Mouse (Mus musculus): ENCODE results near the gene Pomc.
A peak's percentile ranks its signal among the peaks of the same experiment; 100 is the strongest.
"Not testable (repeated sequence)": the region's sequence is repeated elsewhere in the genome, so short reads cannot be mapped to it uniquely, and the experiment has no call there.

Pomc gene

DNA sequence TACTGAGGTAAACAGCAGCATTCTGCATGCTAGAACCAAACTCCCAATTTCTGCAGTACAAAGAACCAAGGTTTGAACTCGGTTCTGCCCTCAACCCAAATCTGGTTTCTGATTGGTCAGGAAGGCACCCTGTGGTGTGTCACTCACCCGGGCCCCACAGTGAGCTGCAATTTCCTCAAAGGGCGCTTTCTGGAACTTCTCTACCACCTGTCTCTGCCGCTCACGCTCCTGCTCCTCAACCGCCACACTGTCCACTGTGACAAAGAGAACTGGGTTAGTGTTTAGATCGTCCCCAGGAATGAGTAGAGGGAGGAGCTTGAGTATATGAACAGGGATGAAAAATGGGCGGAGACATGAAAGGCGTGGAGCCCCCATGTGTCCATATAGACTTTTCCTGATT, 13.6 kb downstream of the Pomc start:
- DNase-seq (ENCODE audit: low spot score in 2 of 2), result no peak

GRCm38 (mm10) chr12:3973169-3973568, 18.4 kb downstream of the Pomc start:
- DNase-seq (ENCODE audit: low spot score in 2 of 2), result not testable (repeated sequence)

DNA sequence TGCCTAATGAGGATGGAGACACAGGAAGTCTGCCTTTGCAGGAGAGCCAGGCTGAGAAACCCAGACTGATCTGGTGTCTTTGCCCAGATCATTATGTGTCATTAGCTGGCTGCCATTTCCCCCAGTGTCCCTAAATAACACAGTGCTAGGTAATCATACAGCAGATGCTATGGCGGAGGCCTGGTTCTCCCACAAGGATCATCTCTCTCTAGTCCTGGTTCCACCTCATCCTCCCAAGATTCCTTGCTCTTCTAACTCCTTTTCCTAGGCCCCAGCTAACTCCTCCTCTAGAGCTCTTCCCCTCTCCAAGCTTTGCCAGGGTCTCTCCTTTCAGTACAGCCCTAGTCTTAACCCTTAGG, 26.2 kb downstream of the Pomc start:
- no peak for DNase-seq (ENCODE audit: low spot score in 2 of 2)

- DNase-seq (ENCODE audit: low spot score in 2 of 2), result peak; percentile 55 to 83
These were observed 26.8 kb downstream of the Pomc start for GRCm38 (mm10) chr12:3981350-3982131.

DNA sequence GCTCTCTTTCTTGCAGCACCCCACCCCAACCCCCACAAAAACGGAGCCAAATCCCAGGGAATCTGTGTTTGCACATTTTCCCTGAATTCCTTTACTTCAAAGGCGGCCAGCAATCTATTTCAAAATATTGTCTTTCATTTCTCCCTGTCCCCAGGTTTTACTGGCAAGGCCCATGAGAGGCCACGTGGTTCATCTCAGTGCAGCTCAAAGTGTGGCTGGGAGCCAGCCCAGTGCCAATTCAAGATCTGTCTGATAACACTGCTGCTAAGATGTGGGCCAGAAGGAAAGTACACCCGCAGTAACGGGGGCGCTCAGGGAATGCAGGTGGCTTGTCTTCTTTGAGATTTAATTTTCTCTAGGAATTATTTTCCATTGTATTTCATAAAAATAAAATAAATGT, 27.5 kb downstream of the Pomc start:
- DNase-seq (ENCODE audit: low spot score in 2 of 2), result peak; percentile 38 to 52

DNA sequence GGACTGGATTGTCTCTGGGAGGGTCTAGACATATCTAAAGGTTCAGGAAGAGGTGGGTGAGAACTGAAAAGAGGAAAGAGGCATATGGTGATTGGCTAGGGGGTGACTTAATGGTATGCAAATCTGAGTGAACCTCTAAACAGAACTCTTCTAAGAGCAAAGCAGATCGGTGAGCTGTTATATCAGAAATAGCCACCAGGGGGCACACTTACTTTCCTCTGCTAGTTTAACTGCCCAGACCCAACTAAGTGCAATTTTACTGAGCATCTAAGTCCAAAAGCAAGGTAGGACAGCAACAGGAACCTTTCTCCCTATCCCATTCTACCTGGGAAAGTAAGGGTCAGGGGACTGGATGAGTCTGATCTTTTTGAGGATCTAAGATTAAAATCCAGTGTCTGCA, 29.0 kb downstream of the Pomc start:
- DNase-seq (ENCODE audit: low spot score in 2 of 2), result peak; percentile 62 to 65

- DNase-seq (ENCODE audit: low spot score in 2 of 2), result no peak
These were observed 29.7 kb downstream of the Pomc start for GRCm38 (mm10) chr12:3984446-3984845.

- no peak for DNase-seq (ENCODE audit: low spot score in 2 of 2)
These were observed 35.2 kb downstream of the Pomc start for GRCm38 (mm10) chr12:3989943-3990342.

DNA sequence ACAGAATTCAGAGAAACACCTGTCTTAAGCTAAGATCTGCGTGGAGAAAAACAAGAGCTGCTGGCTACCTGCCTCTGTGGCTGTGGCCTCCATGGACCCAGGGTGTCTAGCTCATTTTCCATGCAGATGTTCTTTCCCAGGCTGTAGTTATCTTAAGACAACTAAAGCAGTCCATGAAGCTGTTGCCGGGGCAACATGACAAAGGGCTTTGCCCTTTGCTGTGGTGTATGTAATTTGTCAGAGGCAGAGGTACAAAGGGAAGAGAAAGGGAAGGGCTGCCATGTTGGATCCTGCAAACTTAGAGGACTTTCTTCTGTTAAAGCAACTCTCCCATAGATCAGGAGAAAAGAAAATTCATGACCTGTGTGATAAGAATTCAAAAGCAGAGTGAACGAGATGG, 36.3 kb downstream of the Pomc start:
- no peak for DNase-seq (ENCODE audit: low spot score in 2 of 2)

- DNase-seq (ENCODE audit: low spot score in 2 of 2), result no peak
These were observed 42.0 kb downstream of the Pomc start for GRCm38 (mm10) chr12:3996749-3997148.

DNA sequence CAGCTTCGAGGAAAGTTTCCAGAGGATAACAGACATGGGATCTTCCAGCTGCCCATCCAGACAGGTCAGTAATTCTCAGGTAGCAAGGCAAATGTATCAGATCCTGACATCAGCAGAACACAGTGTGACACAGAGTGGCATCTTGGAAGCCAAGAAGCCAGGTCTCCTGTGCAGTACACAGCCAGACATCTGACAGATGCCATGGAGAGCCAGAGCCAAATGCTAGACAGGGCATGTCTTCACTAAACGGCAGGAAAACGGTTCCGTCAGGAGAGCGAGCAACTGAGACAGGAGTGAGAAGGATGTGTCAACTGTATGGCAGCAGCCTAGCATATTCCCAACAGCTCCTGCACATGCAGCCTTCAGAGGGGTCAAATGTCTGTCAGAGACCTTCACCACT, 45.7 kb downstream of the Pomc start:
- DNase-seq (ENCODE audit: low spot score in 2 of 2), result no peak

DNA sequence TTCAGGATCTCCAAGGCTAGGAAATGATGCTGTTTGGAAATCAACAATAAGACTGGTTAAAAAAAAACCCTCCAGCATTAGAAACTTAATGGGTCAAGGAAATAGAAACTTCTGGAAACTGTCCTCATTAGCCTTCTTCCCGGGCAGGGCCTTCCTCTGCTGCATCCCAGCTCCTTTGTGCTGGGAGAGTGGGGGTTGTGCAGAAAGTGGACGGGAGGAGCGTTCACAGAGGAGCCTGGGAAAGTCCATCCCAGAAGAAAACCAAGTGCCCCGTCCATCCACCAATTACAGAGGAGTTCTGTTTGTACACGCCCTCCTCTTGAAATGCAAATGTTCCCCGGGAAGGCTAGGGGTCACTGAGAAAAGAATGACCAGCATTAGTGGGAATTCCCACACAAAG, 49.9 kb downstream of the Pomc start:
- DNase-seq (ENCODE audit: low spot score in 2 of 2), result no peak

DNA sequence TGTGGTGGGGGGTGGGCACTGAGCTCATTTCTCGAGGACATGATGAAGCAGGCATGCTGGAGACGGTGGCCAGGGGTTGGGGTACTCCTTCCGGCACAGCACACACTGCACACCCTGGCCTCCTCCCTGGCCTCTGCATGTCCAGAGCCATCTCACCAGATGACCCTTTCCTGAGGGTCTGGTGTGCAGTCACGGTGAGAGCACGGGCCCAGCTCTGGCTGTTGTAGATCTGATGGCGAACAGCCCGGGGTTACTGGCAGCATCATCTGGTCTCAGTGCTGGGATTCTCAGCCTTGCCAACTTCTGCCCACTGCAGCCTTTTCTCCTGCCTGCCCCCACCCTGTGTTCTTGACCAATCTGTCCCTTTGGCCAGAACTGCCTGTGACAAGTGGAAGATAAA, 51.3 kb downstream of the Pomc start:
- peak in 1 of 2 experiments; percentile 18 for DNase-seq (ENCODE audit: low spot score in 2 of 2)

DNA sequence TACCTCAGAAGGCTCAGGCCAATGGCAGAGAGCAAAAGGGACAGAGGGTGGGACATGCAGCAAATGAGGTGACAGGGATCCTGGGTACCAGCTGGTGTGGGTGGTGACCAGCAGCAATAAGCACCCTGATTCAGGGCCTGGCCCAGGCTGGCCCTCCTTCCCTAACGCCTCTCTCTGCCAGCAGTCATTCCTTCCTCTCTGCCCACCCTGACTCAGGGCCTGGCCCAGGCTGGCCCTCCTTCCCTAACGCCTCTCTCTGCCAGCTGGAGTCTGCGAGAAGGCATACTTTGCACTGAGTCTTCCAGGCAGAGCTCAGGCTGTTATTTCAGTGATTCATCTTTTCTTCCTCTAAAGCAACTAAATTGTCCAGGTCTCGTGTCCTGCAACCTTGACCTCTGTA, 52.4 kb downstream of the Pomc start:
- DNase-seq (ENCODE audit: low spot score in 2 of 2), result no peak

GRCm38 (mm10) chr12:4007766-4008165, 53.0 kb downstream of the Pomc start:
- no peak for DNase-seq (ENCODE audit: low spot score in 2 of 2)

- DNase-seq (ENCODE audit: low spot score in 2 of 2), result no peak
These were observed 54.0 kb downstream of the Pomc start for GRCm38 (mm10) chr12:4008731-4009130.

All from urinary bladder, postnatal 36 days (tissue).